Mouse (Mus musculus) lung, postnatal 10 days (tissue): ENCODE results near the gene Rbm28.

Experiments
- DNase-seq: peaks from one replicate; pipeline ENCODE4 v3.0.0; 2021

The Rbm28 gene

GRCm38 (mm10) chr6:29137441-29137840, 27.4 kb downstream of the Rbm28 start:
- DNase-seq, result no peak

- no peak for DNase-seq
Measured at GRCm38 (mm10) chr6:29133100-29133499, 31.7 kb downstream of the Rbm28 start.

- no peak for DNase-seq
Measured at GRCm38 (mm10) chr6:29126878-29127426, 37.9 kb downstream of the Rbm28 start.

GRCm38 (mm10) chr6:29119990-29120389, 44.8 kb downstream of the Rbm28 start:
- DNase-seq, result no peak

- DNase-seq, result no peak
Measured at GRCm38 (mm10) chr6:29118963-29119362, 45.8 kb downstream of the Rbm28 start.

- DNase-seq, result no peak
Measured at GRCm38 (mm10) chr6:29118231-29118630, 46.6 kb downstream of the Rbm28 start.

- DNase-seq, result peak; percentile 85
Measured at GRCm38 (mm10) chr6:29117417-29118104, 47.2 kb downstream of the Rbm28 start.

- DNase-seq, result no peak
Measured at GRCm38 (mm10) chr6:29115756-29116155, 49.0 kb downstream of the Rbm28 start.

- no peak for DNase-seq
Measured at GRCm38 (mm10) chr6:29111501-29111900, 53.3 kb downstream of the Rbm28 start.

- DNase-seq, result no peak
Measured at GRCm38 (mm10) chr6:29108376-29108775, 56.4 kb downstream of the Rbm28 start.

- no peak for DNase-seq
Measured at GRCm38 (mm10) chr6:29101248-29101864, 63.5 kb downstream of the Rbm28 start.

- DNase-seq, result no peak
Measured at GRCm38 (mm10) chr6:29100423-29100822, 64.4 kb downstream of the Rbm28 start.

GRCm38 (mm10) chr6:29099536-29100170, 65.2 kb downstream of the Rbm28 start:
- no peak for DNase-seq

- no peak for DNase-seq
Measured at GRCm38 (mm10) chr6:29092904-29093303, 71.9 kb downstream of the Rbm28 start.

- DNase-seq, result no peak
Measured at GRCm38 (mm10) chr6:29092234-29092633, 72.6 kb downstream of the Rbm28 start.

GRCm38 (mm10) chr6:29087921-29088709, 76.7 kb downstream of the Rbm28 start:
- DNase-seq, result peak; percentile 32

- no peak for DNase-seq
Measured at GRCm38 (mm10) chr6:29084401-29084800, 80.4 kb downstream of the Rbm28 start.

- no peak for DNase-seq
Measured at GRCm38 (mm10) chr6:29082776-29083354, 81.9 kb downstream of the Rbm28 start.

GRCm38 (mm10) chr6:29081826-29082363, 82.9 kb downstream of the Rbm28 start:
- no peak for DNase-seq

- peak; percentile 26 for DNase-seq
Measured at GRCm38 (mm10) chr6:29079291-29079690, 85.5 kb downstream of the Rbm28 start.

GRCm38 (mm10) chr6:29074133-29074469, 90.7 kb downstream of the Rbm28 start:
- no peak for DNase-seq
